Mouse (Mus musculus): ENCODE results near the gene Stra6. TPM values are rescaled to one million over a fixed set of nuclear protein-coding genes. Genes with fewer than 3 reads are reported as not detected.

The Stra6 gene
- polyA plus RNA-seq, 1 experiment from 2014 or later: 6.0 TPM

- Histone ChIP-seq H3K36me3 (ENCODE audit: control insufficient read depth, insufficient read depth, low read length) (no peaks in the 10 kb centered on the region), H3K4me3 (ENCODE audit: low read depth, low read length) (no peak overlapping the region), H3K9ac (replicated peaks; ENCODE audit: low read depth, low read length) (no peak overlapping the region), H3K9me3 (ENCODE audit: control insufficient read depth, low read length) (no peaks in the 10 kb centered on the region), H3K27me3 (ENCODE audit: control insufficient read depth, insufficient read depth, low read length) (no peaks in the 10 kb centered on the region), H3K4me2 (ENCODE audit: low read depth, low read length) (no peak overlapping the region), H3K4me1 (ENCODE audit: control insufficient read depth, insufficient read depth, low read length) (peaks cover 11% of the 10 kb centered on the region), H3K27ac (ENCODE audit: low read depth, low read length) (no peak overlapping the region)
- no peak for ATAC-seq (ENCODE audit: low read depth)
- 87% methylated on average over 6 of the region's 6 CpGs for WGBS
Observed at GRCm38 (mm10) chr9:58095977-58096376, 32.4 kb downstream of the Stra6 start.

- no peaks in the 10 kb centered on the region for H3K9me3 ChIP-seq (ENCODE audit: control insufficient read depth, low read length)
- H3K4me2 ChIP-seq (ENCODE audit: low read depth, low read length): no peak overlapping the region
- H3K9ac ChIP-seq (replicated peaks; ENCODE audit: low read depth, low read length): no peak overlapping the region
- peak overlapping the region; percentile 34; the same call in 1 of the 2 replicates for H3K27ac ChIP-seq (ENCODE audit: low read depth, low read length)
- peak; percentile 70 for ATAC-seq (ENCODE audit: low read depth)
- peaks cover 16% of the 10 kb centered on the region for H3K4me1 ChIP-seq (ENCODE audit: control insufficient read depth, insufficient read depth, low read length)
- no peak overlapping the region for H3K4me3 ChIP-seq (ENCODE audit: low read depth, low read length)
- WGBS: 62% methylated on average over 5 of the region's 5 CpGs
- H3K27me3 ChIP-seq (ENCODE audit: control insufficient read depth, insufficient read depth, low read length): no peaks in the 10 kb centered on the region
- H3K36me3 ChIP-seq (ENCODE audit: control insufficient read depth, insufficient read depth, low read length): no peaks in the 10 kb centered on the region
Observed at GRCm38 (mm10) chr9:58096629-58097301, 33.2 kb downstream of the Stra6 start.

- no peak for ATAC-seq (ENCODE audit: low read depth)
- H3K9me3 ChIP-seq (ENCODE audit: control insufficient read depth, low read length): no peaks in the 10 kb centered on the region
- no peak overlapping the region for H3K9ac ChIP-seq (replicated peaks; ENCODE audit: low read depth, low read length)
- no peak overlapping the region for H3K4me2 ChIP-seq (ENCODE audit: low read depth, low read length)
- peaks cover 16% of the 10 kb centered on the region for H3K4me1 ChIP-seq (ENCODE audit: control insufficient read depth, insufficient read depth, low read length)
- no peaks in the 10 kb centered on the region for H3K36me3 ChIP-seq (ENCODE audit: control insufficient read depth, insufficient read depth, low read length)
- no peak overlapping the region for H3K27ac ChIP-seq (ENCODE audit: low read depth, low read length)
- no peak overlapping the region for H3K4me3 ChIP-seq (ENCODE audit: low read depth, low read length)
- 75% methylated on average over 5 of the region's 5 CpGs for WGBS
- H3K27me3 ChIP-seq (ENCODE audit: control insufficient read depth, insufficient read depth, low read length): no peaks in the 10 kb centered on the region
Observed at GRCm38 (mm10) chr9:58099836-58100565, 36.4 kb downstream of the Stra6 start.

GRCm38 (mm10) chr9:58102013-58102412 is 38.4 kb downstream of the Stra6 start:
- H3K36me3 ChIP-seq (ENCODE audit: control insufficient read depth, insufficient read depth, low read length): no peaks in the 10 kb centered on the region
- H3K9ac ChIP-seq (replicated peaks; ENCODE audit: low read depth, low read length): no peak overlapping the region
- WGBS: 71% methylated on average over 4 of the region's 4 CpGs
- H3K9me3 ChIP-seq (ENCODE audit: control insufficient read depth, low read length): no peaks in the 10 kb centered on the region
- H3K4me1 ChIP-seq (ENCODE audit: control insufficient read depth, insufficient read depth, low read length): peaks cover 19% of the 10 kb centered on the region
- no peak overlapping the region for H3K4me3 ChIP-seq (ENCODE audit: low read depth, low read length)
- no peak for ATAC-seq (ENCODE audit: low read depth)
- no peak overlapping the region for H3K4me2 ChIP-seq (ENCODE audit: low read depth, low read length)
- no peaks in the 10 kb centered on the region for H3K27me3 ChIP-seq (ENCODE audit: control insufficient read depth, insufficient read depth, low read length)
- H3K27ac ChIP-seq (ENCODE audit: low read depth, low read length): no peak overlapping the region

- Histone ChIP-seq H3K27me3 (ENCODE audit: control insufficient read depth, insufficient read depth, low read length) (no peaks in the 10 kb centered on the region), H3K36me3 (ENCODE audit: control insufficient read depth, insufficient read depth, low read length) (no peaks in the 10 kb centered on the region), H3K4me2 (ENCODE audit: low read depth, low read length) (no peak overlapping the region), H3K4me1 (ENCODE audit: control insufficient read depth, insufficient read depth, low read length) (peaks cover 17% of the 10 kb centered on the region), H3K4me3 (ENCODE audit: low read depth, low read length) (no peak overlapping the region), H3K9ac (replicated peaks; ENCODE audit: low read depth, low read length) (no peak overlapping the region), H3K9me3 (ENCODE audit: control insufficient read depth, low read length) (no peaks in the 10 kb centered on the region), H3K27ac (ENCODE audit: low read depth, low read length) (no peak overlapping the region)
- no peak for ATAC-seq (ENCODE audit: low read depth)
- whole genome bisulfite sequencing: 59% methylated on average over 6 of the region's 6 CpGs
Observed at GRCm38 (mm10) chr9:58103647-58104046, 40.1 kb downstream of the Stra6 start.

- no peaks in the 10 kb centered on the region for H3K9me3 ChIP-seq (ENCODE audit: control insufficient read depth, low read length)
- no peak overlapping the region for H3K9ac ChIP-seq (replicated peaks; ENCODE audit: low read depth, low read length)
- WGBS: 43% methylated on average over 15 of the region's 15 CpGs
- no peaks in the 10 kb centered on the region for H3K36me3 ChIP-seq (ENCODE audit: control insufficient read depth, insufficient read depth, low read length)
- no peak overlapping the region for H3K27ac ChIP-seq (ENCODE audit: low read depth, low read length)
- H3K4me1 ChIP-seq (ENCODE audit: control insufficient read depth, insufficient read depth, low read length): peaks cover 19% of the 10 kb centered on the region
- H3K4me3 ChIP-seq (ENCODE audit: low read depth, low read length): no peak overlapping the region
- no peak for ATAC-seq (ENCODE audit: low read depth)
- H3K27me3 ChIP-seq (ENCODE audit: control insufficient read depth, insufficient read depth, low read length): no peaks in the 10 kb centered on the region
- no peak overlapping the region for H3K4me2 ChIP-seq (ENCODE audit: low read depth, low read length)
Observed at GRCm38 (mm10) chr9:58105595-58106169, 42.1 kb downstream of the Stra6 start.

- H3K4me3 ChIP-seq (ENCODE audit: low read depth, low read length): no peak overlapping the region
- no peaks in the 10 kb centered on the region for H3K36me3 ChIP-seq (ENCODE audit: control insufficient read depth, insufficient read depth, low read length)
- H3K9ac ChIP-seq (replicated peaks; ENCODE audit: low read depth, low read length): no peak overlapping the region
- H3K9me3 ChIP-seq (ENCODE audit: control insufficient read depth, low read length): no peaks in the 10 kb centered on the region
- no peak for ATAC-seq (ENCODE audit: low read depth)
- WGBS: 44% methylated on average over 5 of the region's 5 CpGs
- no peak overlapping the region for H3K4me2 ChIP-seq (ENCODE audit: low read depth, low read length)
- no peaks in the 10 kb centered on the region for H3K27me3 ChIP-seq (ENCODE audit: control insufficient read depth, insufficient read depth, low read length)
- peaks cover 26% of the 10 kb centered on the region for H3K4me1 ChIP-seq (ENCODE audit: control insufficient read depth, insufficient read depth, low read length)
- no peak overlapping the region for H3K27ac ChIP-seq (ENCODE audit: low read depth, low read length)
Observed at GRCm38 (mm10) chr9:58107494-58107893, 43.9 kb downstream of the Stra6 start.

- no peak for ATAC-seq (ENCODE audit: low read depth)
- 57% methylated on average over 5 of the region's 5 CpGs for WGBS
- no peaks in the 10 kb centered on the region for H3K27me3 ChIP-seq (ENCODE audit: control insufficient read depth, insufficient read depth, low read length)
- H3K36me3 ChIP-seq (ENCODE audit: control insufficient read depth, insufficient read depth, low read length): no peaks in the 10 kb centered on the region
- H3K9me3 ChIP-seq (ENCODE audit: control insufficient read depth, low read length): no peaks in the 10 kb centered on the region
- no peak overlapping the region for H3K4me2 ChIP-seq (ENCODE audit: low read depth, low read length)
- 0 out of 2 replicates have a peak overlapping the region, but pooled peaks have one; percentile 28 for H3K27ac ChIP-seq (ENCODE audit: low read depth, low read length)
- H3K9ac ChIP-seq (replicated peaks; ENCODE audit: low read depth, low read length): 0 out of 2 replicates have a peak overlapping the region, but pooled peaks have one; percentile 25
- H3K4me3 ChIP-seq (ENCODE audit: low read depth, low read length): no peak overlapping the region
- H3K4me1 ChIP-seq (ENCODE audit: control insufficient read depth, insufficient read depth, low read length): peaks cover 46% of the 10 kb centered on the region
Observed at GRCm38 (mm10) chr9:58110787-58111186, 47.2 kb downstream of the Stra6 start.

GRCm38 (mm10) chr9:58111431-58111830 is 47.8 kb downstream of the Stra6 start:
- no peak overlapping the region for H3K9ac ChIP-seq (replicated peaks; ENCODE audit: low read depth, low read length)
- no peak overlapping the region for H3K4me2 ChIP-seq (ENCODE audit: low read depth, low read length)
- H3K27ac ChIP-seq (ENCODE audit: low read depth, low read length): peak overlapping the region; percentile 90; the same call in 1 of the 2 replicates
- no peaks in the 10 kb centered on the region for H3K27me3 ChIP-seq (ENCODE audit: control insufficient read depth, insufficient read depth, low read length)
- no peaks in the 10 kb centered on the region for H3K36me3 ChIP-seq (ENCODE audit: control insufficient read depth, insufficient read depth, low read length)
- H3K4me1 ChIP-seq (ENCODE audit: control insufficient read depth, insufficient read depth, low read length): peaks cover 40% of the 10 kb centered on the region
- H3K9me3 ChIP-seq (ENCODE audit: control insufficient read depth, low read length): no peaks in the 10 kb centered on the region
- H3K4me3 ChIP-seq (ENCODE audit: low read depth, low read length): no peak overlapping the region
- no peak for ATAC-seq (ENCODE audit: low read depth)
- WGBS: 25% methylated on average over 6 of the region's 6 CpGs
